Mouse (Mus musculus): ENCODE measurements around the gene Ptpn6. TPM values are rescaled to one million over a fixed set of nuclear protein-coding genes. Genes with fewer than 3 reads are reported as not detected.

The Ptpn6 gene
- polyA plus RNA-seq, 1 experiment: 24.2 TPM

- DNase-seq (ENCODE audit: low read depth): no peak
Measured at GRCm38 (mm10) chr6:124755831-124756595, 17.5 kb upstream of the Ptpn6 start, which contains the start of the genes Gm45234 and Atn1. TSS of gene Gm45234 (minus strand) at chr6:124756021. TSS of gene Atn1 (minus strand) at chr6:124756524.

- no peak for DNase-seq (ENCODE audit: low read depth)
Measured at GRCm38 (mm10) chr6:124755306-124755705, 16.8 kb upstream of the Ptpn6 start.

- DNase-seq (ENCODE audit: low read depth): no peak
Measured at GRCm38 (mm10) chr6:124753861-124754260, 15.3 kb upstream of the Ptpn6 start.

GRCm38 (mm10) chr6:124750405-124750804 is 11.9 kb upstream of the Ptpn6 start:
- no peak for DNase-seq (ENCODE audit: low read depth)

- DNase-seq (ENCODE audit: low read depth): no peak
Measured at GRCm38 (mm10) chr6:124746654-124747632, 8.4 kb upstream of the Ptpn6 start.

GRCm38 (mm10) chr6:124746296-124746605 is 7.7 kb upstream of the Ptpn6 start:
- DNase-seq (ENCODE audit: low read depth): no peak

GRCm38 (mm10) chr6:124745490-124746295 is 7.2 kb upstream of the Ptpn6 start:
- no peak for DNase-seq (ENCODE audit: low read depth)

GRCm38 (mm10) chr6:124744755-124745321 is 6.3 kb upstream of the Ptpn6 start:
- DNase-seq (ENCODE audit: low read depth): no peak

GRCm38 (mm10) chr6:124743647-124744046 is 5.1 kb upstream of the Ptpn6 start:
- DNase-seq (ENCODE audit: low read depth): no peak

- DNase-seq (ENCODE audit: low read depth): no peak
Measured at GRCm38 (mm10) chr6:124742839-124743514, 4.5 kb upstream of the Ptpn6 start.

GRCm38 (mm10) chr6:124741842-124742241 is 3.3 kb upstream of the Ptpn6 start:
- no peak for DNase-seq (ENCODE audit: low read depth)

GRCm38 (mm10) chr6:124740888-124741761 is 2.6 kb upstream of the Ptpn6 start, which contains the start of gene Grcc10:
TSS of gene Grcc10 (minus strand) at chr6:124741374.
- DNase-seq (ENCODE audit: low read depth): no peak

GRCm38 (mm10) chr6:124740211-124740887 is 1.8 kb upstream of the Ptpn6 start:
- no peak for DNase-seq (ENCODE audit: low read depth)

GRCm38 (mm10) chr6:124739231-124739796 is 800 bp upstream of the Ptpn6 start:
- DNase-seq (ENCODE audit: low read depth): no peak

GRCm38 (mm10) chr6:124737040-124737439 is 1.5 kb downstream of the Ptpn6 start:
- DNase-seq (ENCODE audit: low read depth): no peak

GRCm38 (mm10) chr6:124734417-124734816 is 4.1 kb downstream of the Ptpn6 start:
- DNase-seq (ENCODE audit: low read depth): no peak

GRCm38 (mm10) chr6:124732476-124733370 is 5.8 kb downstream of the Ptpn6 start:
- no peak for DNase-seq (ENCODE audit: low read depth)

- no peak for DNase-seq (ENCODE audit: low read depth)
Measured at GRCm38 (mm10) chr6:124731038-124731437, 7.5 kb downstream of the Ptpn6 start.

Measured in gonadal fat pad, adult 2 months (tissue).